Mouse (Mus musculus): Measurements from ENCODE around the gene Poln.

Poln gene

DNA sequence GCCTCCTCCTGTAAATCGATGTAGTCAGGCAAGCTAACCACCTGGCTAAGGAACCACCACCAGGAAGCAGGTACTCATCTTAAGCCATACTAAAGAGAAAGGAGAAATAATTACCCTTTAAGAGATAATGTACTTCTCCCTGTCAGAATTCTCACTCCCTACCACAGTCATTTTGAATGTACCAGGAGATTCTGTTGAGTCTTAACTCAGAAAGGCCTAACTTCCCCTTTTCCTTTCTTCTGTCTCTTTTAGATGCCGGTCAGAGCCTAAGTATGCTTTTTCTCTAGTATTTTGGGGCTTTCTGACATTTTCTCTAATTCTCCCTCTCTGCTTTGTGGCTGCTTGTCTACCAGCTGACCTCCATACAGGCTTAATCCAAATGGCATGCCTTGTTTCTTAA lies 76.2 kb downstream of the Poln start:
- DNase-seq = no peak

- no peak for DNase-seq
Measured at GRCm38 (mm10) chr5:34032520-34032919, 136.7 kb downstream of the Poln start.

DNA sequence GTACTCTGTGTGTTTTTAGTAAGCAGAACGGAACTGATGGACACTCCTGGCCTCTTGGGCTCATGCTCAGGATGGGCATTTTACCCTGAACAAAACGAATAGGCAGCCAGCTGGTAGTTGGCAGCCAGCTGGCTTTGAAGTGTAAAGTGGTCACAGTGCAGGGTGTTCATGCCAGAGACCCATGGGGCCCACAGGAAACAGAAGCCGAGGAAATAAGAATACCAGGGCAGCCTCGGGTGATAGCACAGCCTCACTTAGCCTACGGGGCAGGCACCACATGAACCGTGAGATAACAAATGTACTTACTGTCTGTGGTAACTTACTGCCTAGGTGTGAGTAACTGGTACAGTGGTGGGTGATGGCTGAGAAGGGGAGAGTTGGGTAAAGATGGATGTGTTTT lies 138.2 kb downstream of the Poln start:
- DNase-seq = no peak

- no peak for DNase-seq
Measured at GRCm38 (mm10) chr5:34030101-34030500, 139.1 kb downstream of the Poln start.

DNA sequence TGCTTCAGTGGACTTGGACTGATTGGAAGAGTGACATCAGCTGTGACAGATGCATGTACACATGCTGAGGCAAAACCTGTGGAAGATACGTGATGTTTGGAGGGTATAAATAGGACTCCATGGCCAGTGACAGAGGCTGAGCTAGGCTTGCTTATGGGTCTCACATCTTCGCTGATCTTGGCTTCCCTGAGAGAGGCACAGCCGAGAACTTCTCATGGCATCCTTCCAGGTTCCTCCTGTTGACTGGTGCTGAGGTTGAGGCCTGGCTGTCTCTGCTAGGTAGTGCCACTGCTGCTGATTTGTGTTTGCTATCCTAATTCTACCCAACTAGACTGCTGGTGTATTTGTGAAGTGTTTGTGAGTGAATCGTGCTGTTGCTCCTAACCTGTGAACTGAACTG lies 150.3 kb downstream of the Poln start:
- no peak for DNase-seq

GRCm38 (mm10) chr5:34014652-34015051 lies 154.6 kb downstream of the Poln start:
- no peak for DNase-seq

- DNase-seq = no peak
Measured at GRCm38 (mm10) chr5:34007392-34007941, 161.8 kb downstream of the Poln start.

DNA sequence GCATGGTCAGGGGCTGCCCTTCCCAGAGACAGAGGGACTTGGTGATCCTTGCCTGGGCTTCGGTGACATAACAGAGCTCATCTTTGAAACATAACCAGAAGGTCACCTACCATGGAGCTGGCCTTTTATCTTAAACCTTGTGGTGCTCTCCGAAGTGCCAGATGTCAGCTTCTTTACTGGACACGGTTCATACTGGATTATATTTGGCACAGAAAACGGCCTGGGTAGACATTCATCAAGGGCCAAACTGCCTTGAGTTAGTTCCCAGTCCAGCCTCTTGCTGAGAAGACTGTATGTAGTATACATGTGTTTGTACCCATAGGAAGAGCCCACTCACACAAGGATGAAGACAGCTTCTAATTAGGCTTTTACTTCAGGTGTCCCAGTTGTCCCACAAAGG lies 162.4 kb downstream of the Poln start:
- no peak for DNase-seq

DNA sequence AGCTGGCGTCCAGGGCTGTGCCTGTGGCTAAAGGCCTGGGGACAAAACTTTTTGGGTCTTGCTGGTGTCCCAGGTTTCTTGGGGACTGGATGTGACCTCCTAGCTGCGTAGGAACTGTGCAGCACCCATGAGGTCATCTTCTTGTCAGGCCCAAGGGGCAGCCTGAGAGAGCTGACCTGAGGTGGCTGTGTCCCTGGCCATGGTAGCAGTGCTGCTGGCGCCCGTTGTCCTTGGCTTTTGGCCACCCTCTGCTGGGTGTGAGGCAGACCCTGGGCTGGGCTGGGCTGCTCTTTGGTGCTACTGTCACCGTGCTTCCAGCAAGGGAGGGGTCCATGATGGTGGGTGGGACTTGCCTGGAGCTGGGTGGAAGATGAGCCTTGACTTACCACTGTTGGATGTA lies 164.6 kb downstream of the Poln start:
- no peak for DNase-seq

GRCm38 (mm10) chr5:34002636-34003035 lies 166.6 kb downstream of the Poln start:
- DNase-seq = no peak

GRCm38 (mm10) chr5:34001401-34001800 lies 167.8 kb downstream of the Poln start:
- no peak for DNase-seq

GRCm38 (mm10) chr5:34000809-34001208 lies 168.4 kb downstream of the Poln start:
- no peak for DNase-seq

DNA sequence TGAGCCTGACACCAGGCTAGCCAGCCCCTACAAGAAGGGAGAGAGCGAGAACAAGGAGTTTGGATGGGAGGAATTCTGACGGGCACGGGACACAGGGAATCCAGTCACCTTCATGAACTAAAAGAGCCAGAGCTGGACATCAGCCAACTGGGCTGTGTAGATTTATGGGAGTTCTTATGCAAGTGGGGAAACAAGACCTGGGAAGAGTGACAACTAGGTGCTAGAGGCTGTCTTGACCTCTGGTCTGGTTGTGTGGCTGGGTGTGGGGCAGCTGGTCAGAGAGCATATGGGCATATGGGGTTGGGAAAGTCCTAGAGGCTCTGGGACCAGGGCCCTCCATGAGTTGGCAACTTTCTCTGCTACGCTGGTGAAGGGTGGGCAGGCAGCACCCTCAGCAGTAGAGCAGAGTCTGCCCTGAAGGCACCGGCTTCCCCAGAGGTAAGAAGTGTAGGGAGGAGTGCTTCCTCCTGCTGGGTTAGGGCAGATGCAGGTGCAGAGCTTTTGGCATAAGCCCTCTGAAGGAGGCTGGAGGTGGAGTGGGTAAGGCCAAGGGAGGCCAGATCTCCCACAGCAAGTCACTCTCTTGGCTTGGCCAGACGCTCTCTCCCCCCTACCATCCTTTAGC lies 169.7 kb downstream of the Poln start:
- DNase-seq = no peak

GRCm38 (mm10) chr5:33998505-33998877 lies 170.8 kb downstream of the Poln start:
- no peak for DNase-seq

- DNase-seq = no peak
Measured at GRCm38 (mm10) chr5:33997829-33998504, 171.3 kb downstream of the Poln start.

DNA sequence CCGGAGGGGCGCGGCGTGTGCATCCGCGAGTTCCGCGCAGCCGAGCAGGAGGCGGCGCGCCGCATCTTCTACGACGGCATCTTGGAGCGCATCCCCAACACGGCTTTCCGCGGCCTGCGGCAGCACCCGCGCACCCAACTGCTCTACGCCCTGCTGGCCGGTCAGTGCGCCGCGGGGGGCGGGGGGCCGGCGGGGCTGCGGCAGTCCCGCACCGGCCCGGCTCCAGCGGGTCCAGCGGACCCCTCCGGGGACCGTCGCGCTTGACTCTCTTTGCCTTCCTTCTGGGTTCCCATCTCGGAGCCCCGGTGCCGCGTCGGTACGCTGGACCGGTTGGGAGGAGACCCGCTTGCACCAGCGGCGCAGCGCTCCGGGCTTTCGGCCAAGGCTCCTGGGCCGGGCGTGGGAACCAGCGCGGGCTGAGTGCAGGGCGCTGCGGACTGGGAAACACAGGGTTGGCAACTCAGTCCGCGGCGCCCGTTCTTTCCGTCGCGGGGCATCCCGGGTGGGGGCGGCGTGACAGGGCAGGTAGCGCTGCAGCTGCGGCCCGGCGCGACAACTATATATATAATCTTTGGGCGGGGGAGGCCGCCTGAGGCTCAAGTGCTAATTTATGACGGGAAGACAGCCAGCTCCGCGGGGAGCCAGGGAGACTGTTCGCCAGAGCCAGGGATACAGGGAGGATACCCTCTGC lies 172.1 kb downstream of the Poln start:
- DNase-seq = peak; percentile 12

DNA sequence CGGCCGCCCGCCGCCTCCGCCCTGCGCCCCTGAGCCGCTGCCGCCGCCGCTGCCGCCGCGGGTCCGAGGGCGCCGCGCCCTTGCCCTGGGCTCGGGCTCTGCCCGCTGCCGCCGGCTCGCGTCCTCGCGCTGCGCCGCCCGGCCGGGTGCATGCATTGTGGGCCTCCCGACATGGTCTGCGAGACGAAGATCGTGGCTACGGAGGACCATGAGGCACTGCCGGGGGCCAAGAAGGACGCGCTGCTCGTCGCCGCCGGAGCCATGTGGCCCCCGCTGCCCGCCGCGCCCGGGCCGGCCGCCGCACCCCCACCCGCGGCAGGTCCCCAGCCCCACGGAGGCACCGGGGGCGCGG lies 172.6 kb downstream of the Poln start:
- no peak for DNase-seq

DNA sequence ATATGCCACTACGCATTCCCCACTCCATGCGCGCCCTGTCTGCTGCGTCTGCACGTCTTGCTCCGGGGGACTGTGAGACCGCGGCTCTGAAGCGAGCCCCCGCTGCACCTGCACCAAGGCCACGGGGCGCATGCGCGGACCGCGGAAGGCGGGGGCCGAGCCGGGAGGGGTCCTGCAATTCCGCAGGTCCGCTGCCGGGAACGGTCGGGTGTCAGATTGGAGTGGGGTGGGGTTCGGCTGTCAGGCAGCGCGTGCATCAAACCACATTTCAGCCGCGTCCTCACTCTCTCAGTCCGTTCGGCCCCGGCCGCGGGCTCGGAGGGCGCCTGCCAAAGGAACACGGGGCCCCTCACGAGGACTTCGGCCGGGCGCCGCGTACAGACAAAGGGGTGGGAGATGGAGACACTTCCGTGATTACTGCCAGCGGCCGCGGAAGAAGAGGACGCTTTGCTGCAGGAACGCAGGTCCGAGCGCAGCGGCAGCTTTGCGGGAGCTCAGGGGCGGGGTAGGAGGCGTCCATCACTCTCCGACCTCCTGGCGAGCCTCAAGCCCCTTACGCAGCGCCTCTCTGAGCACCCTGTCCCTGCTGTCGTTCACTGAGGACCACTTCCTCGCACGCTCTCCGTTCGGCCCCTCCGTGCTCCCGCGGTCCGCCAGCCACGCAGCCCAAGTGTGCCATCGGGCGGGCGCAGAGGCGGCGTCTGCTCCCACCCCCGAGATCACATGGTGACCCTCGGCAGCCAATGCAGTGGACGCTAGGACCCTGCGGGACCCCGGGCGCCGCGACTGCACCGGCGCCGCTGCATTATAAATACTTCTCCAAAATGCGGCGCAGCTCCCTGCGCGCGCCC lies 173.2 kb downstream of the Poln start, which contains the start of gene Nat8l:
Nat8l (plus strand) TSS at position 142 of the 851 bp plus-strand sequence.
- DNase-seq = peak; percentile 72

GRCm38 (mm10) chr5:33994671-33995625 lies 174.3 kb downstream of the Poln start:
- DNase-seq = peak; percentile 54

DNA sequence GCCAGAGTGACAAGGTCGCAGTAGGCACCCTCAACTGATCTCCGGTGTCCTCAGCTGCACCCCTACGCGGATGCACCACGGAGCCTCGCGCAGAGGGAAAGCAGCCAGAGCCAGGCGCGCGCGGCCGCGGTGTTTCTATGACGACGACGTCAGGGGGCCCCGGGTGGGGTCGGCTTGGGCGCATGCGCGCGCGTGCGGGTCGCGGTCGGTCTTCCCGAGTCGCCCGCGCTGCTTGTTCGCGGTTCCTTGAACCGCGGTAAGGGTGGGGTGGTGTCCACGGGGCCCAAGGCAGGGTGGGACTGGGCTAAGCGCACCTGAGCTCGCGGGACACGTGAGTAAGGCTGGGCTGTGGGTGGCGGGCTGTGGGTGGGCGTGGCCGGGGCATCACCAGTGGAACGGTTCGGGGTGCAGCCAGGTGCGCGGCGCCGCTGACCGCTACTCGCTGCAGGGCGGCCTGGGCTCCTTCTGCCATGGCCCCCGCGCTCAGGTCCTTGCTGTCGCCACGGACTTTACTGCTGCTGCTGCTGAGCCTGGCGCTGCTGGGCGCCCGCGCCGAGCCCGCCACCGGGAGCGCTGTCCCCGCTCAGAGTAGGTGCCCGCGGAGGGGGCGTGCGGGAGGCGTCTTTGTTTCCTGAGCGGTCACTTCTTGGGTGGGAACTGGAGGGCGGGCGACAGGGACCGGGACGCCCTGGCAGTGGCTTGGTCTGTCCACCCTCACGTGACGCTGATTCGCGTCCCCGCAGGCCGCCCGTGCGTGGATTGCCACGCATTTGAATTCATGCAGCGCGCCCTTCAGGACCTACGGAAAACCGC lies 185.7 kb downstream of the Poln start, which contains the start of gene Gm1673:
Gm1673 (plus strand) TSS at position 125 of the 813 bp plus-strand sequence.
- peak; percentile 88 for DNase-seq

GRCm38 (mm10) chr5:33982731-33983259 lies 186.5 kb downstream of the Poln start:
- no peak for DNase-seq

Data from thymus, postnatal 25 days (tissue).